Mouse (Mus musculus) thymus, postnatal 14 days (tissue): ENCODE data around the gene Olfr134.
"Not testable (repeated sequence)": the region's sequence is repeated elsewhere in the genome, so short reads cannot be mapped to it uniquely, and the experiment has no call there.

ENCODE experiments used
- DNase-seq: peaks from one replicate; pipeline ENCODE4 v3.0.0; 2021

Gene Olfr134

DNA sequence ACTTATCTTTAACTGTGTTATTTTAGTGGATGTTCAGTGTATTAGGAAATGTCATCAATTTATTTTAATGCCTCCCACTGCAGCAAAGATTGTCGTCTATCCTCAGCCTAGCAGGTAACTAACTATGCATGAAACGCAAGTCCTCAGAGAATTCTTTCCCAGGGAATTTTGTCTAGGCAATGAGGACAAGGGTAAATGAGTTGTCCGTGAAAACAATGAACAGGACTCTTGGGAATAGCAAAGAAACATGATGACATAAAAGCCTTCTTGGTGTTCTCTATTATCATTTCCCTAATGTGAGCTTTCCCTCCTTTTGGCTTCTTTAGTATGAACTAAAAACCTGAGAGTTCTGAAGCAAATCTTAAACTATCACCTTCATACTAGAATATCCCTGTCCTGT lies at the start of gene Olfr134:
TSS of gene Olfr134 (plus strand) at position 301 of the 400 bp plus-strand sequence.
- no peak for DNase-seq

DNA sequence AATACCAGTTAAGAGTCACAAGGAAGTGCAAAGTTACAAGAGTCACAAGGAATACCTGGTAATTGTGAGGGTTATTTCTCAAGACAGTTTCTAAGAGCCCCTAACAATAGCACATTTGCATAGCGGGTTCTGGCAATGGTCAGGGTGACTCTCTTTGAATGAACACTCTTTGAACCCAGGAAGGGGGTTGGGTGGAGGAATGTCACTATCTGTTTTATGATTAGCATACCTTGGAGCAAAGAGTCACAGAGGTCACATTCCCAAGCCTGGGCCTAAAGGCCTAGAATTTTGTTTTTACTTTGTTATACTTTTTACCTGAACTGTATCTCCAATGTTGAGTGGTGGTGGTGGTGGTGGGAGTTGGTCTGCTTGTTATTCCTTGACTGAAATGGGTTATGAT lies 47.0 kb upstream of the Olfr134 start:
- DNase-seq = not testable (repeated sequence)

DNA sequence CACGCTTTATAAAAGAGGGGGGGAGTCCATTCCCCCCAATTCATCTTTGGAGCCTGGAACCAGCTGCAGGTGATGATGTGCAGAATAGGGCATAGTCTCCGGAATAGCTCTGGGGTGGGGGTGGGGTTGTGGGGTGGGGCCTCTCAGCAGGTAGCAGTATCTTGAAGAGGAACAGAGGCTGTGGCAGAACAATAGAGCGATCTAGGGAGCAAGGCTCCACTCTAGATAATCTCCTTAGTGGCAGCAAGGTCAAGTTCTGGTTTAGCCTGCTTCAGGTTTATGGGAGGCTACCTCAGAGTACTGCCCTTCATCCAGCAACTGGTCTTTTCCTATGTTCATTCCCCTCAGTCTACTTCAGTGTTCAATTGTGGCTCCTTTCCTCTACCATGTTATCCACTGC lies 45.8 kb upstream of the Olfr134 start:
- not testable (repeated sequence) for DNase-seq

DNA sequence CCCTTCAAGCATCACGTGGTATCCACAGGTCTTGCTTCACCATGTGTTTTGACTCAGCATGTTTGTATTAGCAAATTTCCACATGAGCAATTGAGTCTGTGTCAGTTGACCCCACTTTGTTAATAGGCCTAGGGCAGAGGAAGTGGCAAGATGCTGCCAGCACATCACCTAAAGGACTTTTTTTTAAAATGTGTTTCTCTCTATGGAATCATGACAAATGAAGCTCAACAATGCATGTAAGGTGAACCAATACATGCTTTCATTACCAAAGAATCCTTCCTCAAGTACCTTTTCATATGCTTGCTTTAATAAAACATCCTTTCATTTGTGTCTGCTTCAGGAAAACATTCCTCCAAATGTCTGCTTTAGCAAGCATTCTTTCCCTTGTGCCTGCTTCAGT lies 36.8 kb upstream of the Olfr134 start, which contains the start of gene Olfr132:
TSS of gene Olfr132 (minus strand) at position 101 of the 400 bp plus-strand sequence.
- DNase-seq = no peak

DNA sequence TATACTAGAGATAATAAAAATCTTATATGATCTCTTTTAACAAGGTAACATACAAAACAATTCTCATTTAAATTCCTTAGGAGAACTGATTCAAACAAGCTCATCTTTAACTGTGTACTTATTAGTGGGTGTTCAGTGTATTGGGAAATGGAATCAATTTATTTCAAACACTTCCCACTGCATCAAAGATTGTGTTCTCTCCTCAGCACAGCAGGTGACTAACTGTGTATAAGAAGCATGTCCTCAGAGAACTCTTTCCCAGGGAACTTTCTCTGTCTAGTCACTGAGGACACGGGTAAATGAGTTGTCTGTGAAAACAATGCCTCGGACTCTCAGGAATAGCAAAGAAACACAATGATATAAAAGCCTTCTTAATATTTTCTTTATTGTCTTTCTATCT lies 26.2 kb upstream of the Olfr134 start, which contains the start of gene Olfr133:
TSS of gene Olfr133 (plus strand) at position 301 of the 400 bp plus-strand sequence.
- no peak for DNase-seq

DNA sequence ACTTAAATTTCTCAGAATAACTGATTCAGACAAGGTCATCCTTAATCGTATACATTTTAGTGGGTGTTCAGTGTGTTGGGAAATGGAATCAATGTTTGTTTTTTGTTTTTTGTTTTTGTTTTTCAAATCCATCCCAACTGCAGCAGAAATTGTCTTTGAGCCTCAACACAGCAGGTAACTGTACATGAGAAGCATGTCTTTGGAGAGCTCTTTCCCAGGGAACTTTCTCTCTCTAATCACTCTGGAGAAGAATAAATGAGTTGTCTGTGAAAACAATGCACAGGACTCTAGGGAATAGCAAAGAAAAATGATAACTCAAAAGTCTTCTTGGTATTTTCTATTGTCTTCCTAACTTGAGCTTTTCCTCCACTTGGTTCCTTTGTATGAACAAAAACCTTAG lies 32.8 kb downstream of the Olfr134 start, which contains the start of gene Olfr135:
TSS of gene Olfr135 (plus strand) at position 301 of the 400 bp plus-strand sequence.
- no peak for DNase-seq
